Mouse (Mus musculus) WW6 (cell line): ENCODE measurements at regions not wholly inside any gene's neighbourhood (a gene's known extent, or its start where the extent isn't known, plus 50 kb on each side); places are given as distances from the start of the nearest gene placed in this dataset.

Experiments
- DNase-seq: peaks from one replicate; pipeline ENCODE4 v3.0.0-alpha.2; 2013; ENCODE audit warnings: low read depth, low spot score

- no peak for DNase-seq
Measured at GRCm38 (mm10) chr8:34385806-34386439, 274.4 kb upstream of the Gm10131 start.

DNA sequence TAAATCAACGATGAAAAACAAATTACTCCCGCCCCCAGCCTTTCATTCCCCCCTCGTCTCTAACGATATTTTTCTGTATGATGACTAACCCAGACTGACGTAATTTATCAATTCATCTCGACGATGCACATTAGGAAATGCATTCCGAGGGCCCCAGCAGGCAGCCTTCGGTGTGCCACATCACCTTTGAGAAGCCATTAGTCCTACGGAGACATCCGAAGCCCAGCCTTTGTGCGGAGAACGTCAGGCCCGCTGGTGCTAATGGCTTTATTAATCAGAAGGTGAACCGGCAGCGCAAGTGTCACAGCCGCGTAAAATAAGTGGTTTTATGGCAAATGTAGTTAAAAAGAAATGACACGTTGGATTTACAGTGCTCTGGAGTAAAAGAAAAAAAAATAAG is 269.1 kb upstream of the Gm10131 start:
- DNase-seq, result no peak

GRCm38 (mm10) chr8:34377154-34377553 is 265.6 kb upstream of the Gm10131 start:
- no peak for DNase-seq

DNA sequence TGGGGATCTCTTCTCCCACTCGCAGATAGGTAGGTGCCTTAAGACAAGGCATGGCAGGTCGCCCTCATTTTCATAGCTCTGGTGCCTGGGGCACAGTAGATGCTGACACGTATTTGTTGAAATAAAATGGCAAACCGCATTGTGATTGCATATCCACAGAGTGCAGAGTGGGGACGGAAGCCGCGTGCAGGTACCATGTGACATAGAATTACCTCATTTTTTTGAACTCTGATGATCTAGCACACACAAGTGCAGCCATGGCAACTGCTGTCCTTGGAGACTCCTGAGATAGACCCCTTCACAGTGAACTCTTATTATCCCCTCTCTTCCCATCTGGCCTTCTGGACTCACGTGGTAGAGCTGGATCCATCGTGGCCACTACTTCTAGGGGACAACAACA is 262.7 kb upstream of the Gm10131 start:
- DNase-seq, result no peak

DNA sequence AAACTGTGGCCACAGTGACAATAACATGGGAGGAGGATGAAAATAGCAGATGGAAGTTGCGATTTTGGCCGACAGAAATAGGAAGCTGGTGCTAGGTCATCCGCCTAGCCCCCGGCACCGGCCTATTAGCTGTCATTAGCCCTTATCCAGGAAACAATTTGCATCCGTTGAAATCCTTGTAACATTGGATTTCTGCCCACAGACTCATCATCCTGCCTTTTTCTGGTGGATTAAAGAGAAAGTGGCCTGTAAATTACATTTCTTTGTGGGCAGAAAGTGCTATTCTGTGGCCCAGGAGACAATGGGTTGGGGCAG is 261.1 kb upstream of the Gm10131 start:
- DNase-seq, result no peak

- DNase-seq, result no peak
Measured at GRCm38 (mm10) chr8:34371973-34372665, 260.6 kb upstream of the Gm10131 start.

DNA sequence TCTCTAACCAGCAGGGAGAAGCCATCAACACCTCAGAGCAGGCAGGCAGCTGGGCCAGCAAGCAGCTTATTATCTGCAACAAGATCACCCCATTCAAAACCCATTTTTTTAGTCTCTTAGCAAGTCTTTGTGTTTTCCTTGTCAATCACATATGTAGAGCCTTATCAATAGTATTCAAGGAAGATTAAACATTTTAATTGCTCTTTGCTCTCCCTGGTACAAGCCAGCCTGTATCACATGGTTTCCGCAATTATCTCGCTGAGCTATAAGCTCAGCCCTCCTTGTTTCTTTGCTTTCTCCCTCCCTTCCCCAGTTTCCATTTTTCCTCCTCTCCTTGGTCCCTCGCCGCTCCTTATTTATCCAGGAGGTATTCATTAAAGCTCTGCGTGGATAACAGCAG is 259.9 kb upstream of the Gm10131 start:
- DNase-seq, result no peak

DNA sequence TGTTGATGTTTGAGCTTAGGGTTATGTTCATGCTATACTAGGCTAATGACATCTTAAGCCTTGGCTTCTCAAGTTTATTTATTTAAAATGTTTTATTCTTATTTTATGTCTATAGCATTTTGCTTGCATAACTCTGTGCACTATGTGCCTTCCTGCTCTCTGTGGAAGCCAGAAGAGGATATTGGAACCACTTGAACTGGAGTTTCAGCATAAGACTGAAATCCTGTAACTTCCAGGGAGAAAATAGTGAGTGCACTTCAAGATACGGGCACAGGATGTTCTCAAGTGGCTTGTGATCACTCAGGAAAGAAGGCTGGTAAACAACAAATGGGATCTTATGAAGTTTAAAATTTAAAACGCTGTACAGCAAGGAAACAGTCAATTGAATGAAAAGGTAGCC is 257.0 kb upstream of the Gm10131 start:
- no peak for DNase-seq

GRCm38 (mm10) chr8:34364446-34365035 is 253.0 kb upstream of the Gm10131 start:
- DNase-seq, result no peak

DNA sequence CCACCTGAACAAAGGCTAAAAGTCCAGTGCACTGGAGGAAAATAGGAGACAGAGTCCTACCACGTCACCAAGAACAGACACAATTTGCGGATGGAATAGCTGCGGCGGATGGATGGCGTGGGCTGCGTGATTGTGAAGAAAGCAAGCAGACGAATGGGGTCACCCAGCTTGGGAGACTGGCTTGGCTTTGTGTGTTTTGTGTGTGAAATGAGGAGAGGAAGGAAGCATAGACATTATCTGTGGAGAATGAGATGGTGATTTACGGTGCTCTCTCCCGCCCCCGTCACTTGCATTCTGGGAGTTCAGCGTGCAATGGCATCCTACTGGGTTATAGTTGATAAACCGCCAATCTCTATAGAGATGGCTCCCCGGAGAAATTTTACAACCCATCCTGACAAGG is 252.1 kb upstream of the Gm10131 start:
- DNase-seq, result no peak

DNA sequence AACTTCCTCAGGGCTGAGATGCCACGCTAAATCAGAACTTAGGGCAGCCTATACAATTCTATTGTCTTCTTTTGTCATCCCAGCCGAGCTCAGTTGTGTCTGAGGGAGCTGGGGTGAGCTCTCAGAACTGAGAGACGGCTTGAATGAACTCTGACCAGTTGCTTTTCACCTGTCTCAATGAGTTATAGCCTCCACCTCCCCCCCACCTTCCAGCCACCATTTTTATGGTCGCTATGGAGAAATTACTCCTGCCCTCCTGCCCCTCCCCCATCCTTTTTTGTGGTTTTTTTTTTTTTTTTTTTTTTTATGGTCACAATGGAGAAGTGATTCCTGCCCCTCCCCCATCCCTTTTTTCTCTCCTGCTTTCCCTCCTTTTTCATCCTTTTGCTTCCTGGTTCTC is 251.6 kb upstream of the Gm10131 start:
- no peak for DNase-seq

DNA sequence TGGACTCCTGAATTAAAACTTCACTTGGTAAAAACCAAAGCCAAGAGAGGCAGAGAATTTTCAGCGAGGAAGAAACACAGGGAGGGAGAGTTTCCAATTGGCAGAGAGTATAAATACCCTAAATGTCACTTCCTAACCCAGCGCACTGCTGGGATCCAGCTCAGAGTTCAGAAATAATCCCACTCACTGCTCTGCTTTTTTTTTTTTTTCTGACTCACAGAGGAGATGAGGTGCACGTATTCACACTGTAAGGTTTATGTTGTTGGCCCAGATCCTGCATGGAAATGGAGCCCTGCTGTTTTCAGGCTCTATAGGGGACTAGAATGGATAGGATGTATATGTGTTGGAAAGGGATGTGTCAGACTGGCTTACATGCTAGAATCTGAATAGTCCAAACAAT is 249.8 kb upstream of the Gm10131 start:
- no peak for DNase-seq

GRCm38 (mm10) chr8:34359776-34360175 is 248.2 kb upstream of the Gm10131 start:
- no peak for DNase-seq

DNA sequence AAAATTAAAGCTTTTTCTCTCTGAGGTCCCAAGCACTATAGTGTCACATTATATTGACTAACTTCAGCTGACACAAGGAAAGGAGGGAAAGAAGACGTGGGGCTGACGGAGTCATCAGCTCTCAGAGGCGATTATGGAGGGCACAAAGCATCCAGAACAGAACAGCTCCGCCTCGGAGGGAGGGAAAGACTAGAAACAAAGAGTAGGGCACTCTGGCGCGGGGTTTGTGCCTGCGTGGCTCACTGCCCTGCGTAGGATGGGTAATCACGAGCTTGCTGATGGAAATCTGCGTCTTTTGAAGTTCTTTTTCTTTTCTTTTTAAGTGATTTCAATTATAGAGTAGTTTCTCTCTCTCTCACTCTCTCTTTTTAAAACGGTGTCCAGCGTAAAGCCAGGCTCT is 243.5 kb upstream of the Gm10131 start:
- no peak for DNase-seq

DNA sequence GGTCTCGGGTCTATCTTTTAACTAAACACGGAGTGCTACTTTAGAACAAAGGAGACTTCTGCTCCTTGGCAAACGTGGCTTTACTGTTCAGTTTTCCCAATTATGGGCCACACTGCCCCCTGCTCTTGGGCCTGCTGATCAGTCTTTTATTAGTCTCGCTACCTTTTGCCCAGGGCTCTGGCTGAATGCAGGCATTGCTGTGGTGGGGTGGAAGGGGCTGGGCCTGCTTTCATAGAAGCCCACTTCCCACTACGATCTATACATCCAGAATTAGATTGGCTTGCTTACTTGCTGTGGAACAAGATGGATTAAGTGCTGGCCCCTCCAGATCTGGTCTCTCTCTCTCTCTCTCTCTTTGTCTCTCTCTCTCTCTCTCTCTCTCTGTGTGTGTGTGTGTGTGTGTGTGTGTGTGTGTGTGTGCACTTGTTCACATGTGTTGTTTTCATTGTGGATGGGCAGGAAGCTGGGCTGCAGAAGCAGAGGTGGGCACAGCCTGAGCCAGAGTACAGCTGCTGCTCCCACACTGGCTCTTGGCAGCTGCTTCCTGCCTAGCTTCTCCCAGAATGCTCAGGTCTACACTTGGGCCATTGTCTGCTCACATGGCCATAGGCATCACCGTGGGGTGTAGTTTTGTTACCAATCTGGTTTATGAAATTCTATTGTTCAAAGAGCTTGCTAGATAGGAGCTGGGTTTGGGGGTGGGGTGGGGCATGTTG is 241.8 kb upstream of the Gm10131 start:
- DNase-seq, result no peak

- DNase-seq, result no peak
Measured at GRCm38 (mm10) chr8:34334851-34335250, 223.3 kb upstream of the Gm10131 start.

DNA sequence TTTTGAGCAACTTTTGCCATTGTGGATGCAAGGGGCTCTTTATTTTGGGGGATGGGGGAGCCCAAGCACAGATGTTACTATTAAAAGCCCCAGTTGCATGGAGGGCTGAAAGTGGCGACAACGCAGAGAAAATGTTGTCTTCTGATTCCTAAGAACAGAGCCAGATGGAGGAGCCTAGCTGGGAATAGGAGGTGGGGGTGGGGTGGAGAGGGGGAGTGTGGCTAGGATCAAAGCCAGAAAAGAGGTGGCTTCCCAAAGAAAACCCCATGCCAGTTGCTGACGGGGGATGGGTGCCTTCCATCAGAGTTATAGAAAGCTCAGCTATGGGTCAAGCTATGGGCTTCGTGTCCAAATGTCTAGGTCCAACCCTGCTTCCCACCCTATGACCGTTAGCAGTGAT is 220.1 kb upstream of the Gm10131 start:
- no peak for DNase-seq

DNA sequence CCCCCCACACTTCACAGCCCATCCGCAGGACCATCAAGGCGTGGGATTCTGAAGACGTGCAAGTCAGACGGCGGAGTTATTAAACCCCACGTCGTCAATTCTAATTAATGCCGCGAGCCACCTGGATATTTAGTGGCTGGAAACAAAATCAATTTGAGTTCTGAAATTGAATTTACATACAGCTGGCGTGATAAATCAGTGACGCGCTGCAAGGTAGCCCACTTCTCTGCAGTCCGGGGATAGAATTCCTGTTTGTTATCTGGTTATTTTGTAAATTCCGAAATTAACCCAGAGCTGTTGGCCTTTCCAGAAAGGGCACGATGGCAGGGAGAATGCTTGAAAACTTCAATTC is 215.1 kb upstream of the Gm10131 start:
- no peak for DNase-seq

- DNase-seq, result no peak
Measured at GRCm38 (mm10) chr8:34325841-34326613, 214.5 kb upstream of the Gm10131 start.

GRCm38 (mm10) chr8:34320158-34320587 is 208.6 kb upstream of the Gm10131 start:
- no peak for DNase-seq

GRCm38 (mm10) chr8:34319719-34320118 is 208.2 kb upstream of the Gm10131 start:
- no peak for DNase-seq

- DNase-seq, result no peak
Measured at GRCm38 (mm10) chr8:34315233-34315632, 203.7 kb upstream of the Gm10131 start.
